Mouse (Mus musculus): ENCODE data around the gene Ednra. TPM values are rescaled to one million over a fixed set of nuclear protein-coding genes. Genes with fewer than 3 reads are reported as not detected.
A peak's percentile ranks its signal among the peaks of the same experiment; 100 is the strongest.

Ednra gene
- polyA plus RNA-seq, 1 experiment from 2014 or later: 20.3 TPM

- Histone ChIP-seq H3K27me3 (replicated peaks) (no peaks in the 10 kb centered on the region), H3K4me3 (replicated peaks) (no peak overlapping the region), H3K9me3 (no peaks in the 10 kb centered on the region), H3K4me1 (replicated peaks) (0 out of 2 replicates have a peak, but pooled peaks cover 2% of the 10 kb centered on the region), H3K9ac (no peak overlapping the region), H3K36me3 (no peaks in the 10 kb centered on the region), H3K27ac (no peak overlapping the region), H3K4me2 (replicated peaks) (no peak overlapping the region)
- 83% methylated on average over 3 of the region's 3 CpGs for WGBS
- no peak for ATAC-seq
Measured at GRCm38 (mm10) chr8:77744476-77744875, 20.2 kb upstream of the Ednra start.

- 0 out of 2 replicates have a peak, but pooled peaks cover 2% of the 10 kb centered on the region for H3K4me1 ChIP-seq (replicated peaks)
- ATAC-seq: no peak
- 32% methylated on average over 3 of the region's 3 CpGs for WGBS
- H3K9me3 ChIP-seq: no peaks in the 10 kb centered on the region
- no peak overlapping the region for H3K9ac ChIP-seq
- H3K4me3 ChIP-seq (replicated peaks): no peak overlapping the region
- H3K36me3 ChIP-seq: no peaks in the 10 kb centered on the region
- H3K27ac ChIP-seq: no peak overlapping the region
- no peaks in the 10 kb centered on the region for H3K27me3 ChIP-seq (replicated peaks)
- no peak overlapping the region for H3K4me2 ChIP-seq (replicated peaks)
Measured at GRCm38 (mm10) chr8:77742395-77742794, 18.1 kb upstream of the Ednra start.

- H3K36me3 ChIP-seq: no peaks in the 10 kb centered on the region
- ATAC-seq: no peak
- H3K4me3 ChIP-seq (replicated peaks): no peak overlapping the region
- no peak overlapping the region for H3K9ac ChIP-seq
- WGBS: 82% methylated on average over 6 of the region's 6 CpGs
- no peak overlapping the region for H3K4me2 ChIP-seq (replicated peaks)
- 0 out of 2 replicates have a peak, but pooled peaks cover 2% of the 10 kb centered on the region for H3K4me1 ChIP-seq (replicated peaks)
- no peaks in the 10 kb centered on the region for H3K27me3 ChIP-seq (replicated peaks)
- no peaks in the 10 kb centered on the region for H3K9me3 ChIP-seq
- no peak overlapping the region for H3K27ac ChIP-seq
Measured at GRCm38 (mm10) chr8:77741050-77741777, 16.9 kb upstream of the Ednra start.

GRCm38 (mm10) chr8:77738419-77738818 is 14.2 kb upstream of the Ednra start:
- Histone ChIP-seq H3K4me3 (replicated peaks) (no peak overlapping the region), H3K9me3 (no peaks in the 10 kb centered on the region), H3K27me3 (replicated peaks) (no peaks in the 10 kb centered on the region), H3K9ac (no peak overlapping the region), H3K27ac (no peak overlapping the region), H3K4me1 (replicated peaks) (0 out of 2 replicates have a peak, but pooled peaks cover 2% of the 10 kb centered on the region), H3K4me2 (replicated peaks) (no peak overlapping the region), H3K36me3 (no peaks in the 10 kb centered on the region)
- 86% methylated on average over 6 of the region's 6 CpGs for WGBS
- ATAC-seq: no peak

- H3K4me3 ChIP-seq (replicated peaks): no peak overlapping the region
- H3K36me3 ChIP-seq: no peaks in the 10 kb centered on the region
- WGBS: 71% methylated on average over 9 of the region's 9 CpGs
- no peaks in the 10 kb centered on the region for H3K9me3 ChIP-seq
- H3K4me1 ChIP-seq (replicated peaks): 0 out of 2 replicates have a peak, but pooled peaks cover 1% of the 10 kb centered on the region
- H3K9ac ChIP-seq: no peak overlapping the region
- no peak overlapping the region for H3K27ac ChIP-seq
- H3K27me3 ChIP-seq (replicated peaks): no peaks in the 10 kb centered on the region
- no peak for ATAC-seq
- no peak overlapping the region for H3K4me2 ChIP-seq (replicated peaks)
Measured at GRCm38 (mm10) chr8:77737327-77737726, 13.1 kb upstream of the Ednra start.

GRCm38 (mm10) chr8:77733792-77734191 is 9.5 kb upstream of the Ednra start:
- 71% methylated on average over 2 of the region's 2 CpGs for WGBS
- Histone ChIP-seq H3K36me3 (no peaks in the 10 kb centered on the region), H3K4me3 (replicated peaks) (no peak overlapping the region), H3K4me2 (replicated peaks) (no peak overlapping the region), H3K27me3 (replicated peaks) (no peaks in the 10 kb centered on the region), H3K27ac (no peak overlapping the region), H3K9me3 (no peaks in the 10 kb centered on the region), H3K9ac (no peak overlapping the region), H3K4me1 (replicated peaks) (no peaks in the 10 kb centered on the region)
- no peak for ATAC-seq

- no peak overlapping the region for H3K9ac ChIP-seq
- H3K4me3 ChIP-seq (replicated peaks): no peak overlapping the region
- no peaks in the 10 kb centered on the region for H3K4me1 ChIP-seq (replicated peaks)
- no peak overlapping the region for H3K27ac ChIP-seq
- no peaks in the 10 kb centered on the region for H3K36me3 ChIP-seq
- no peaks in the 10 kb centered on the region for H3K27me3 ChIP-seq (replicated peaks)
- no peak for ATAC-seq
- no peaks in the 10 kb centered on the region for H3K9me3 ChIP-seq
- no peak overlapping the region for H3K4me2 ChIP-seq (replicated peaks)
- 60% methylated on average over 3 of the region's 3 CpGs for WGBS
Measured at GRCm38 (mm10) chr8:77732964-77733363, 8.7 kb upstream of the Ednra start.

- H3K27me3 ChIP-seq (replicated peaks): no peaks in the 10 kb centered on the region
- H3K27ac ChIP-seq: no peak overlapping the region
- ATAC-seq: no peak
- no peak overlapping the region for H3K9ac ChIP-seq
- H3K4me1 ChIP-seq (replicated peaks): 0 out of 2 replicates have a peak, but pooled peaks cover 11% of the 10 kb centered on the region
- no peak overlapping the region for H3K4me2 ChIP-seq (replicated peaks)
- no peaks in the 10 kb centered on the region for H3K36me3 ChIP-seq
- no peaks in the 10 kb centered on the region for H3K9me3 ChIP-seq
- no peak overlapping the region for H3K4me3 ChIP-seq (replicated peaks)
- WGBS: 67% methylated on average over 5 of the region's 5 CpGs
Measured at GRCm38 (mm10) chr8:77725406-77725805, 1.1 kb upstream of the Ednra start.

- under 1% methylated on average over 16 of the region's 16 CpGs for WGBS
- Histone ChIP-seq H3K4me3 (replicated peaks) (peak overlapping the region; percentile 56), H3K27ac (peak overlapping the region; percentile 97), H3K36me3 (no peaks in the 10 kb centered on the region), H3K9ac (peak overlapping the region; percentile 73), H3K27me3 (replicated peaks) (no peaks in the 10 kb centered on the region), H3K4me1 (replicated peaks) (0 out of 2 replicates have a peak, but pooled peaks cover 11% of the 10 kb centered on the region), H3K9me3 (no peaks in the 10 kb centered on the region), H3K4me2 (replicated peaks) (peak overlapping the region; percentile 74)
- ATAC-seq: peak; percentile 79
Measured at GRCm38 (mm10) chr8:77723534-77724045, 674 bp downstream of the Ednra start.

- H3K27ac ChIP-seq: peak overlapping the region; percentile 97
- H3K9me3 ChIP-seq: no peaks in the 10 kb centered on the region
- H3K4me2 ChIP-seq (replicated peaks): peak overlapping the region; percentile 74
- no peak for ATAC-seq
- 0 out of 2 replicates have a peak overlapping the region, but pooled peaks have one; percentile 17 for H3K9ac ChIP-seq
- peak overlapping the region; percentile 56 for H3K4me3 ChIP-seq (replicated peaks)
- H3K27me3 ChIP-seq (replicated peaks): no peaks in the 10 kb centered on the region
- H3K4me1 ChIP-seq (replicated peaks): 0 out of 2 replicates have a peak, but pooled peaks cover 11% of the 10 kb centered on the region
- WGBS: 71% methylated on average over 4 of the region's 4 CpGs
- no peaks in the 10 kb centered on the region for H3K36me3 ChIP-seq
Measured at GRCm38 (mm10) chr8:77723018-77723417, 1.2 kb downstream of the Ednra start.

GRCm38 (mm10) chr8:77718933-77719332 is 5.3 kb downstream of the Ednra start:
- Histone ChIP-seq H3K36me3 (no peaks in the 10 kb centered on the region), H3K4me2 (replicated peaks) (no peak overlapping the region), H3K27me3 (replicated peaks) (no peaks in the 10 kb centered on the region), H3K4me3 (replicated peaks) (no peak overlapping the region), H3K9ac (no peak overlapping the region), H3K27ac (no peak overlapping the region), H3K9me3 (no peaks in the 10 kb centered on the region), H3K4me1 (replicated peaks) (peaks cover 9% of the 10 kb centered on the region; the same call in 1 of the 2 replicates)
- ATAC-seq: no peak
- WGBS: 71% methylated on average over 2 of the region's 2 CpGs

- H3K4me3 ChIP-seq (replicated peaks): no peak overlapping the region
- H3K9me3 ChIP-seq: no peaks in the 10 kb centered on the region
- H3K4me2 ChIP-seq (replicated peaks): no peak overlapping the region
- H3K27me3 ChIP-seq (replicated peaks): no peaks in the 10 kb centered on the region
- H3K4me1 ChIP-seq (replicated peaks): peaks cover 11% of the 10 kb centered on the region; the same call in 1 of the 2 replicates
- H3K9ac ChIP-seq: no peak overlapping the region
- 41% methylated on average over 2 of the region's 2 CpGs for WGBS
- no peaks in the 10 kb centered on the region for H3K36me3 ChIP-seq
- no peak for ATAC-seq
- H3K27ac ChIP-seq: no peak overlapping the region
Measured at GRCm38 (mm10) chr8:77717036-77717435, 7.2 kb downstream of the Ednra start.

- H3K9me3 ChIP-seq: no peaks in the 10 kb centered on the region
- no peak overlapping the region for H3K4me2 ChIP-seq (replicated peaks)
- H3K4me3 ChIP-seq (replicated peaks): no peak overlapping the region
- H3K27ac ChIP-seq: no peak overlapping the region
- WGBS: 67% methylated on average over 7 of the region's 7 CpGs
- no peaks in the 10 kb centered on the region for H3K36me3 ChIP-seq
- H3K27me3 ChIP-seq (replicated peaks): no peaks in the 10 kb centered on the region
- ATAC-seq: no peak
- no peak overlapping the region for H3K9ac ChIP-seq
- H3K4me1 ChIP-seq (replicated peaks): peaks cover 11% of the 10 kb centered on the region; the same call in 1 of the 2 replicates
Measured at GRCm38 (mm10) chr8:77714455-77714854, 9.8 kb downstream of the Ednra start.
